Mouse (Mus musculus): ENCODE data around the gene Itsn1. TPM values are rescaled to one million over a fixed set of nuclear protein-coding genes. Genes with fewer than 3 reads are reported as not detected.
A peak's percentile ranks its signal among the peaks of the same experiment; 100 is the strongest.

The Itsn1 gene
- total and polyA plus RNA-seq, 2 experiments from 2014 or later, result 43.5 to 90.5 TPM

DNA sequence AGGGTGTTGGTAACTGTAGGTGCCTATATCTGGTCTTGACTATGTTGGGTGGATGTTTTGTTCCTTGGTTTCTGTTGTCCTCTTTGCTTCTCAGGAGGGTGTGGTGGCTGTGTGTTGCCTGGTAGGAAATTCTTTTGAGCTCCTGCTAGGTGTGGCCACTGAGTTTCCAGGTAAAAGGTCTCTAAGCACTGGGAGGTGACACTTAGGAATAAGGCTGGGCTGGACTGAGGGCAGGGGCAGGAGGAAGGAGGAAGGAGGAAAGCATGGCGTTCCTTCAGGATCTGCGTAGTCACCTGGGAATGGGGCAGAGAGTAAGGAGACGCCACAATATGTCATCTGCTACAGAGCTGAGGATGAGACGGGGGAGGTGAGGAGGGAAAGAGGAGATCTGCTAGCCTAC, 224.9 kb downstream of the Itsn1 start:
- H3K36me3 ChIP-seq (ENCODE audit: insufficient read depth), result no peaks in the 10 kb centered on the region
- no peak for TF ChIP-seq CTCF (IDR thresholded peaks at IDR 0.05; ENCODE audit: low read depth)
- no peaks in the 10 kb centered on the region for H3K27me3 ChIP-seq (ENCODE audit: insufficient read depth, low read length)
- no peaks in the 10 kb centered on the region for H3K9me3 ChIP-seq (ENCODE audit: low read length)
- H3K4me3 ChIP-seq (ENCODE audit: low read depth, low read length), result no peak overlapping the region
- H3K9ac ChIP-seq, result no peak overlapping the region
- no peak for DNase-seq
- no peak for ATAC-seq
- H3K27ac ChIP-seq (ENCODE audit: low read depth, low read length), result no peak overlapping the region
- 95% methylated on average over 4 of the region's 4 CpGs for WGBS
- H3K4me2 ChIP-seq (ENCODE audit: low read depth), result no peak overlapping the region
- H3K4me1 ChIP-seq (ENCODE audit: insufficient read depth), result no peaks in the 10 kb centered on the region

GRCm38 (mm10) chr16:91954766-91955165, 225.7 kb downstream of the Itsn1 start:
- no peaks in the 10 kb centered on the region for H3K27me3 ChIP-seq (ENCODE audit: insufficient read depth, low read length)
- H3K4me3 ChIP-seq (ENCODE audit: low read depth, low read length), result no peak overlapping the region
- H3K27ac ChIP-seq (ENCODE audit: low read depth, low read length), result no peak overlapping the region
- no peaks in the 10 kb centered on the region for H3K4me1 ChIP-seq (ENCODE audit: insufficient read depth)
- H3K9ac ChIP-seq, result no peak overlapping the region
- H3K4me2 ChIP-seq (ENCODE audit: low read depth), result no peak overlapping the region
- no peak for DNase-seq
- 90% methylated on average over 8 of the region's 8 CpGs for WGBS
- TF ChIP-seq CTCF (IDR thresholded peaks at IDR 0.05; ENCODE audit: low read depth), result peak; percentile 38
- ATAC-seq, result no peak
- H3K9me3 ChIP-seq (ENCODE audit: low read length), result no peaks in the 10 kb centered on the region
- H3K36me3 ChIP-seq (ENCODE audit: insufficient read depth), result no peaks in the 10 kb centered on the region

DNA sequence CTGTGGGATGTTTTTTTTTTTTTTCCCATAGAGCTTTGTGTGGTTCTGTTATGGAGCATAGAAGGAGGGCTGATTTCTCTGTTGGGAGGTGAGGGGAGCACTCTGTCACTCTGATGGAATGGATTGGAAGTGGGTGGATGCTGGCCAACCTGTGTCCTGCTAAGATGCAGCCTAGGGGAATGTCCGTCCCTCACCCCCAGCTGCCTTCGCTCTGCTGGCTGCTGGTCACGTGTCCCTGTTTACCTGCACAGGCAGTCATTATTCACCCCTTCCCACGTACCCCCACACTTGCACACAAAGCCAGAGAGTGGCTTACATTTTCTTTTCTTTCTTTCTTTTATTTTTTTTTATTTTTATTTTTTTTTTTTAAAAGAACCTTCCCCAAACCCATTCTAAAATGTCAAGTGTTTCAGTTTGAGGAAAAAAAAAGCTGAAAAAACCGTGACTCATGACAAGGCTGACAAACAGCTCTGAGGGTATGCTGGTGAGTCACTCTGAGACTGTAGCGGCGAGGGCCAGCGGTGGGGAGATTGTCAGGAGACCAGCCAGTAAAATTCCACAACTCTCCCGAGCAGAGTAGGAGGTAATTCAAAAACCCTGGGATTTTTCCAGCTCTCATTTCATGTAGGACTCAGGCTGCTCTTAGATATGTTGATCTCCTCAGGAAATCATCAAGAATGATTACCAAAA, 233.3 kb downstream of the Itsn1 start:
- ATAC-seq (peak; percentile 84), DNase-seq (peak; percentile 75)
- TF ChIP-seq CTCF (IDR thresholded peaks at IDR 0.05; ENCODE audit: low read depth), result no peak
- WGBS, result 6% methylated on average over 9 of the region's 9 CpGs
- Histone ChIP-seq H3K9me3 (ENCODE audit: low read length) (no peaks in the 10 kb centered on the region), H3K4me1 (ENCODE audit: insufficient read depth) (peaks cover 17% of the 10 kb centered on the region), H3K9ac (no peak overlapping the region), H3K36me3 (ENCODE audit: insufficient read depth) (no peaks in the 10 kb centered on the region), H3K27me3 (ENCODE audit: insufficient read depth, low read length) (no peaks in the 10 kb centered on the region), H3K4me2 (ENCODE audit: low read depth) (peak overlapping the region; percentile 35), H3K4me3 (ENCODE audit: low read depth, low read length) (no peak overlapping the region), H3K27ac (ENCODE audit: low read depth, low read length) (peak overlapping the region; percentile 86)

DNA sequence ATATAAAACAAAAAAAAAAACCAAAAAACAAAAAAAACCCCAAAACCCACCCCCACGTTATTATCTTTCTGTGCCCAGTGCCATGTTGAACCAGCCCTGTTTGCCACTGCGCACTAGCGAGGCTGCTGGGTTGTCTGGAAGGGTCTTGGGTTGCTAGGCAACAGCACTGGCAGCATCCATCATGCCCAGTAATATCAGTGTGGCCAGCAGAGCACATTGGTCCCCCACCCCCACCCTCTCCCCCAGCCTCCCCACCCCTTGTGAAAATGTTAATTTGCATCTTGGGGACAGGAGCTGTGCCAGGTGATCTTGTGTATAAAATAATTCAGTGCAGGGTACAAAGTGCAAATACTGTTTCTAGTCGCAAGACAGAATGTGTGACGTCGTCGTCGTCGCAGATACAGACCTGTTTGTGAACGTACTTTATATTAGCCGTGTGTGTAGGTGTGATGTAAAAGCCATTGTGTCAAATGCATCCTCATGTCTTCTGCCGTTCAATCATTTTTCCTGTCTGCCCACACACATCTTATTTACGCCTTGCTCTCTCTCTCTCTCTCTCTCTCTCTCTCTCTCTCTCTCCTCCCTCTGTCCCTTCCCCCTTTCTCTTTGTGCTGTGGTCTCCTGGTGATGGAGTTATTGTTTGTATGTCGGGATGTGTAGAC, 233.9 kb downstream of the Itsn1 start:
- Histone ChIP-seq H3K36me3 (ENCODE audit: insufficient read depth) (no peaks in the 10 kb centered on the region), H3K4me3 (ENCODE audit: low read depth, low read length) (no peak overlapping the region), H3K27me3 (ENCODE audit: insufficient read depth, low read length) (no peaks in the 10 kb centered on the region), H3K9ac (peak overlapping the region; percentile 31; the same call in 1 of the 2 replicates), H3K4me1 (ENCODE audit: insufficient read depth) (peaks cover 17% of the 10 kb centered on the region), H3K9me3 (ENCODE audit: low read length) (no peaks in the 10 kb centered on the region), H3K27ac (ENCODE audit: low read depth, low read length) (peak overlapping the region; percentile 86), H3K4me2 (ENCODE audit: low read depth) (peak overlapping the region; percentile 35)
- no peak for TF ChIP-seq CTCF (IDR thresholded peaks at IDR 0.05; ENCODE audit: low read depth)
- ATAC-seq (peak; percentile 98), DNase-seq (peak; percentile 85)
- 8% methylated on average over 14 of the region's 14 CpGs for whole genome bisulfite sequencing

GRCm38 (mm10) chr16:91963556-91963900, 234.4 kb downstream of the Itsn1 start:
- peak overlapping the region; percentile 35; the same call in 1 of the 2 replicates for H3K4me2 ChIP-seq (ENCODE audit: low read depth)
- H3K4me3 ChIP-seq (ENCODE audit: low read depth, low read length), result no peak overlapping the region
- no peak for DNase-seq
- no peaks in the 10 kb centered on the region for H3K27me3 ChIP-seq (ENCODE audit: insufficient read depth, low read length)
- no peaks in the 10 kb centered on the region for H3K36me3 ChIP-seq (ENCODE audit: insufficient read depth)
- H3K4me1 ChIP-seq (ENCODE audit: insufficient read depth), result peaks cover 17% of the 10 kb centered on the region
- H3K27ac ChIP-seq (ENCODE audit: low read depth, low read length), result peak overlapping the region; percentile 86
- no peak for TF ChIP-seq CTCF (IDR thresholded peaks at IDR 0.05; ENCODE audit: low read depth)
- no peaks in the 10 kb centered on the region for H3K9me3 ChIP-seq (ENCODE audit: low read length)
- no peak for ATAC-seq
- H3K9ac ChIP-seq, result peak overlapping the region; percentile 31; the same call in 1 of the 2 replicates
- 41% methylated on average over 3 of the region's 3 CpGs for WGBS

- Histone ChIP-seq H3K4me2 (ENCODE audit: low read depth) (no peak overlapping the region), H3K9me3 (ENCODE audit: low read length) (no peaks in the 10 kb centered on the region), H3K27me3 (ENCODE audit: insufficient read depth, low read length) (no peaks in the 10 kb centered on the region), H3K9ac (no peak overlapping the region), H3K36me3 (ENCODE audit: insufficient read depth) (no peaks in the 10 kb centered on the region), H3K27ac (ENCODE audit: low read depth, low read length) (peak overlapping the region; percentile 86), H3K4me3 (ENCODE audit: low read depth, low read length) (no peak overlapping the region), H3K4me1 (ENCODE audit: insufficient read depth) (peaks cover 17% of the 10 kb centered on the region)
- DNase-seq (no peak), ATAC-seq (no peak)
- 91% methylated on average over 13 of the region's 13 CpGs for WGBS
- TF ChIP-seq CTCF (IDR thresholded peaks at IDR 0.05; ENCODE audit: low read depth), result no peak
Observed at GRCm38 (mm10) chr16:91964308-91965178, 235.5 kb downstream of the Itsn1 start.
